Mouse (Mus musculus): ENCODE data around the gene Dcaf17.
A peak's percentile ranks its signal among the peaks of the same experiment; 100 is the strongest.

The Dcaf17 gene

DNA sequence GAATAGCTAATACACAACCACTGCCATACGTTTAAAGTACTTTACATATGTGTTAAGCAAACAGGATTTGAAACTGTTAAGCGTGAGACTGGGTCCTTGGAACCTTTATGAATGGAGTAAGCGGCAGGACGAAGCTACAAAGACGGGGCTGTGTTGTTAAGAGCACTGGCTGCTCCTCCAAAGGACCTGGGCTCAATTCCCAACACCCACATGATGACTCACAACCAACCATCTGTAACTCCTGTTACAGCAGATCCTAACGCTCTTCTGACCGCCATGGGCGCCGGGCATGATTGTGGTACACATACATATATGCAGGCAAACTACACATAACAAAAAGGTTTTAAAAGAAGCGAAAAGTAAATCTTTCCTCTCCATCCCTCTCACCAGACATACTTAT is 65.7 kb downstream of the Dcaf17 start:
- peak; percentile 43 for DNase-seq (ENCODE audit: inconsistent ontology term)

DNA sequence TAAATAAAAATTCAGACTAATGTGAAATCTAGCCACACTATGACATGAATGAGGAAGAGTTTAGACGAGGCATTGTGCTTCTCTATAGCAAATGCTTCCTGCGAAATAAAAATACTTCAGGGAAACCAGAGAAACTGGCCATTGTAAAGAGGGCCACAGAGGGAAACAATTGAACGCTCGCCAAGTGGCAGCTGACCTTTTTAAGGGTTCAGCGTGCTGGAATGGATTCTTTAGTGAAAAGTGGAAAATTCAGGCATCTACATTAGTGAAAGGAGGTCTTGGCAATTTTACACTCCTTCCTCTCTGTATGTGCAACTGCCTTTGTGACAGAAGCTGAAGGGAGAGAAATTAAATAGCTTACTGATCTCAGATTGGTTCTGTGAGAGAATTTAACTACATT is 66.3 kb downstream of the Dcaf17 start:
- peak; percentile 51 for DNase-seq (ENCODE audit: inconsistent ontology term)

DNA sequence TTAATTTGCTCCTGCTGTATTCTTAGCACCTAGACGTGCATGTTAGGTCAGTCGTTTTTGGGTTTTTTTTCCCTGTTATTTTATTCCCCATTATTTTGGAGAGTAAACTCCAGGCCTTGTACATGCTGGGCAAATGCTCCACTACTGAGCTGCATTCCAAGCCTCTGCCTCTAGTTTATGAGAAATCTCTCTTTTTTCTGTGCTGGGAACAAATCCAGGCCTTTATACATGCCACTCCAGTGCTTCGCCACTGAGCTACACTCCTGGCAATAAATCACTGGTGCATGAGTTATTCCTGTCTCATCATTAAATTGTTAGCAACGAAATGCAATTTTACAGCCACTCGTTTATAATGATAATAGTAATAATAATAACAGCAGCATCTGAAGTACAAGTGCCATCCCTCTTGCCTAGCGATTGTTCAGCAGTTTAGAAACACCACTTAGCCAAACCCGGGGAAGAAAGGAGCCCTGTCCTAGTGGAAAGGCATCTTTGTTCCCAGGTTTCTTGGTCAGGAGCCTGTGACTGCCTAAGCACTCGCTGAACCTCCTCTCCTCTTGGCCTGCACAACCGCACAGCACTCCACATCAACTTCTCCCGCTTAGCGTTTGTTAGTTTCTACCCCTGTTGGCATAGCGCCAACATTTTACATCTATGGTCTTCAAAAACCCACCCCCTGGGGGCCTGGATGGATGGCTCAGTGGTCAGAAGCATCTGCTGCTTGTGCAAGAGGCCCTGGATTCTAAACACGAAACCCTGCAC is 67.3 kb downstream of the Dcaf17 start:
- peak; percentile 47 for DNase-seq (ENCODE audit: inconsistent ontology term)

DNA sequence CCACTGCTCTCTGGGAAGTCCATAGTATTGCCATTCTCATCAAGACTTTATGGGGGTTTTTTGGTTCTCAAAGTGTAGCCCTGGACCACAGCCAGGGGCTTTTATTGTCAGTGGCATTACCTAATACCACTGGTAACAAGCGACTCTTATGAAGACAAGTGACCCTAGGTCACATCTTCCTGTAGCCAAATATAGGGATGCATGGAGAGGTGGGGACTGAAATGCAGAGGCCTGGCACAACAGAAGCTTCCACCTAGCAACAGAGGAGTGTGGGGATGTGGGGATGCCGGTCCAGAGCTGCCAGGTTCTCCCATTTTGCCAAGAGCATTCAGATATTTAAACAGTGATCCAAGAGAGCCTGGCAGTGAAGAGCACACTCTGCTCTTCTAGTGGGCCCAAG is 68.5 kb downstream of the Dcaf17 start:
- DNase-seq (ENCODE audit: inconsistent ontology term) = no peak

DNA sequence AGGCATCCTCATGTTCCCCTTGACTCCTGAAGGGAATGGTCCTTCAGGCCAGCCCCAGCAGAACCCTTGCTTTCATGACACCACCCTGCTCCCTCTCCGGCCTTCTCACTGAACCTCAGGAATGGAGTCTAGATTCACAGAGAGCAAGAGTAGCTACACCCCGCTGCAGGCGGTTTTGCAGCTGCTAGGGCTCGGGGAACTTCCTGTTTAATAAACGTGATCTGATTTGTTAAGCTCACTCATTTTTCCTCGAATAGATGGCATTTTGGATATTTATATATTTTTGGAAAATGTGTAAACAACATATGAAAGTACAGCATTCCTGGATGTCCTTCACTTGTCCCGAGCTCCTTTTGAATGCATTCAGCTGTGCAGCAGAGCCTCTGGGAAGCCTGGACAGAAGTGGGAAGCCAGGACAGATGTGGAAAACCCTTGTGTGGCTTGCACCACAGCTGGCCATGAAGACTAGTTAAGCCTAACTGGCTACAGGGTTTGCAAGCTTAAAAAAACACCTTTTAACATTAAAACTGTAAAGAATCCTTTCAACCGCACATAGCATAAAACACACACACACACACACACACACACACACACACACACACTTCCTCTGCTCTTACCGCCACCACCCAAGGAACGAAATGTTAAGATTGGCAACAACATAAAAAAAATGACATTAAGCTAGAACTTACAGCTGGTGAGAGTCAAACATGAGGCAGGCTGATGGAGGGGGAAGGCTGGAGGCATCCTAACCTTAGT is 72.8 kb downstream of the Dcaf17 start:
- DNase-seq (ENCODE audit: inconsistent ontology term) = no peak

DNA sequence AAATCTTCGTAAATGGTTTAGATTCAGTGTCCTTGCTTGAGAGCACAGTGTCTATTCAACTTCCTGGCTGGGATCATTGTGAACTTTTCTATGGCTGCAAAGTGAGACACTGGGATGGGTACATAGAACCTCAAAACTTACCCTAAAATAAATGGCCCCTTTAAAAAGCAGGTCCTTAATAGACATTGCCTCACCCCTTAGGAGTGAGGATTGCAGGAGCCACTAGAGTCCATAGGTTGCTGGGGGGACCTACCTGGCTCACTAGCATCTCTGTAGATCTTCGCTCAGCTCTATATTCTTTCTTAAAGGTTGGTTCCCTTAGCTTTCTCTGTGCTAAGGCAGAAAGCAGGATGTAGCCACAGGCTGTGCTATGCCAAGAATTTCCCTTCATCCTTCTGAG is 75.2 kb downstream of the Dcaf17 start:
- DNase-seq (ENCODE audit: inconsistent ontology term) = no peak

DNA sequence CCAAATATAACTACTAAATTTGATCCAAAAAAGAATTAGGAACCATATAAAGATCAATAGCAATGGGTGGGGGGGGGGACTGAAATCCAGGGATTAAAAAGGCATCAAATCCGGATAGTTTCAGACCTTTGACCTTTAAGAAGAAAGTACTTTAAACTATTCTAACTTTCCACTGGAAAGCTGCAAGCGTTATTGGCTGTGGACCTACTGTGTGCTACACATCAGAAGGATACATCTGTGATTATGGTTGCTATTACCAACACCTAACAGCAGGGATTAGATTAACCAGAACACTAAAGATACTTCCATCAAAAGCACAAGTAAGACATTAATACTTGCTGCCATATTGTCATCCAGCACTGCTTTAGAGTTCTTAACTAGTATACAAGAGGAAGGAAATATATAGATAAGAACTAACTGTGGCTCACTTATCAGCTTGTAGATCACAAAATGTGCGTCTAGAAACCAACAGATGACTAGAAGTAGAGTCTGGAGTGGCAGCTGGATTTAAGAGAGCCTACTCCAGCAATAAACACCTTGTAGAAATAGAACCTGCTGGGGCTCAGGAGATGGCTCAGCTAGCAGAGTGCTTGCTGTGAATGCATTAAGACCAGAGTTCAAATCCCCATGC is 76.9 kb downstream of the Dcaf17 start:
- DNase-seq (ENCODE audit: inconsistent ontology term) = no peak

DNA sequence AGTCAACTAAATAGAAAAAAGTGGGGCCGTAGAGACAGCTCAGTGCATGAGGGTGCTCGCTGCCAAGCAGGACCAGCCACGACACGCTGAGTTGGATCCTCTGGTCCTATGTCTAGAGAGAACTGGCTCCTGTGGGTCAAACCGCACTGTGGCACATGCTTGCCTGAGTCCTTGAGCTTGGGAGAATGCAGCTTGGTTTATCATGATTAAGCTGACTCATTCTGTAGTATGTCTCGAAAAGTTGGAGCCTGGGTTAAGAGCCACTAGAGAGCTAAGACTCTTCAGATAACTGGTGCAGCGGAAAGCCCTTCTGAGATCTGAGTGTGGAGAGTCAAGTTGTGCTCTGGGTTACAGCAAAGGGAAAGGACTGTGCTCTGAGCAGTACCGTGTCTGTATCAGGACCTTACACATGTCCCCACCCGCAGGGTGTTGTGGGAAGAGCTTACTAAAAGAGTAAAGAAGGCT is 78.9 kb downstream of the Dcaf17 start:
- DNase-seq (ENCODE audit: inconsistent ontology term) = no peak

DNA sequence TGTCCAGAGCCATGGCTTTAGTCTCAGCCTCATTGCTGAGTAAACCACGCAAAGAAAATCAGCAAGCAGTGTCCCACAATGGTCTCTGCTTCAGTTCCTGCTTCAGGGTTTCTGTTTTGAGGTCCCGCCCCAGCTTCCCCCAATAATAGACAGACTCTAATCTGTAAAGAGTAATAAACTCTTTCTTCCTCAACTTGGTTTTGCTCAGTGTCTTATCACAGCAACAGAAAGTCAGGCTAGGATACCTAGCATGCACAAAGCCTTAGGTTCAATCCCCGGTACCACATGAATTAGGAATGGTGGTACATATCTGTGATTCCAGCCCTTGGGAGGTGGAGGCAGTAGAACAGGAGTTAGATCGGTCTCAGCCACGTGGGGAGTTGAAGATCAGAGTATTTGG is 79.7 kb downstream of the Dcaf17 start:
- DNase-seq (ENCODE audit: inconsistent ontology term) = no peak

DNA sequence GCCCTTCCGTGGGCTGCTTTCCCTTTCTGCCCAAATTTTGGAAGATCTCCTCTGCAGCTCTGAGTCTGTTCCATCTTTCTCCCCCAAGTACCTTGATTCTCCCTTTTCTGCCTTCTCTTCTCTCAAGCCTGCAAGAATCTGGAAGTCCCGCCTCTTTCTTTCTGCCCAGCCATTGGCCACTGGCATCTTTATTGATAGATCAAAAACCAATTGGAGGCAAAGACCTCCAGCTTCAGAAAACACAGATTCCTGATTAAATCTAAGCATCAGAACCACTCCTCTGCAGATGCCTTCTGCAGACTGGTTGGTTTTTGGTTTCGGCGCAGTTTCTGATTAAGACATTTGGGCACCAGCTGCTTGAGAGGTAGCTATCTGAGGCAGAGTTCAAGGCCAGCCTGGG is 85.5 kb downstream of the Dcaf17 start:
- no peak for DNase-seq (ENCODE audit: inconsistent ontology term)

DNA sequence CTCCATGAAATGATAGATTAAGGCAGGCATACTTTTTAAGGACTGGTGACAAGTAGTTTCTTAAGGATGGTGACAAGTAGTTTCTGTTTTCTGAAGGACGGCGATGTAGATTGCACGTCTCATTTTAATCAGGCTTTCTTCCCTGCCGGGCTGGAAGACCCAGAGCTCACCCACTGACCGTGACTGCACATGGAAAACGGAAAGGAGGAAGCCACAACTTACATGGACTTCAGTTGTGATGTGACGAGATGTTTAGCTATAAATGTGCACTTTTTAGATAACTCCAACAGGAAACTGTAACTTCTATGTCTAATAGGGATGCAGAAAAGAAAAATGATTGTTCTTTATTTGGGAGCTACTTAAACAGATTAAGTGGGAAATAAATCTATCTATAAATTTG is 87.3 kb downstream of the Dcaf17 start:
- no peak for DNase-seq (ENCODE audit: inconsistent ontology term)

DNA sequence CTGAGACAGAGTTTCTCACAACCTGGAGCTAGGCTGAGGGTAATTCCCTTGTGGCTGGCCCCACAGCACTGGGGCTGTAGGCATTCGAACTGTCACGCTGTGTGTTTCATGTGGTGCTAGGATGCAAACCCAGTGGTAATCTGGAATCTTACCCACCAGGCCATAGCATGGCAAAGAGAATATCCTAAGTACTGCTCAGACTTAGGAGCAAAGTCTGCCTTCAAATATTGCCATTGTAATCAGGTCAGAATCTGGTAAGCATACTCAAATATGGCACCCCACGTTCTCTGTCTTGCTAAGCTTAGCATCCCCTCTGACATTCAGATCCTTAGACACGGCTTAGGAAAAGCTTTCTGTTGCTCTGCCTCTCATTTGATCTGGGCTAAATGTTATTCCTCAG is 90.7 kb downstream of the Dcaf17 start:
- DNase-seq (ENCODE audit: inconsistent ontology term) = no peak

DNA sequence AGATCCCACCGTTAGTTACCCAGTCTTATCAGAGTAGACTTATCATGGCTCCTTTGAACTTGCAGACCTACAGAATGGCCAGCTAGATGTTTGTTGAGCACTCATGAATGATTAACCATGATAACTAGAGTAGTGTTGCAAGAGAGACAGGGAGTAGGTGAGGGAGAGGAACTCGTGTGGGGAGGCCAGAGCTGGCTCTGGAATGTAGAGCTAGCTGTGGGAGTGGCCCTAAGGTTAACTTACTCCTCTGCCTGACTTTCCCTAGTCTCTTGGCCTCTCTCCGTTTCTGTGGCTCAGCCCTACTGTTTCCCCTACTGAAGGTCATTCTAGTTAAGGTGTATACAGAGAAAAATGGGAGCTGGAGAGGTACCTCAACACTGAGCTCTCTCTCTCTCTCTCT is 91.1 kb downstream of the Dcaf17 start:
- DNase-seq (ENCODE audit: inconsistent ontology term) = no peak

DNA sequence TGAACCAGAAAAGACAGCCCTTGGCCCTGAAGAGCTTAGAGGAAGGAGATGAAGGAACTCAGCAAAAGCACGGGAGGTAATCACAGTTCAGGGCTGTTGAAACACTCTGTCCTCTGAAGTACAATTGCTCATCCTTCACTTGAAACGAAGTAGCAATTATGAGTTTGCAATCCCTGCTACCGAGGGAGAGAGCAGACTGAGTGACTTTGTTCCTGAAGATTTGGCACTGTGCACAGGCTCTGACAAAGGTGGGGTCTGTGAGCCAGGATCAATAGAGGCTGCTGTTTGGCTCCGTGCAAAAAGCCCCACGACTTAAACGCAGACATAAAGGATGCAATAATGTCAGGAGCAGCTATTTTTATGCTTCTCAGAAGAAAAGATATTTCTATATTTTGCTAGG is 92.7 kb downstream of the Dcaf17 start:
- no peak for DNase-seq (ENCODE audit: inconsistent ontology term)
